Mouse (Mus musculus) E14TG2a.4 (cell line): ENCODE data around the gene Dhodh.

ENCODE experiments used
- CTCF ChIP-seq: conservative IDR thresholded peaks from 2 replicates; pipeline ENCODE4 v1.5.1; 2014; ENCODE audit warnings: low read length
- NANOG ChIP-seq: IDR thresholded peaks from 2 replicates; pipeline ENCODE4 v1.6.1; 2014; ENCODE audit warnings: borderline replicate concordance, low read length, mixed read lengths

GRCm38 (mm10) chr8:109607650-109608049 is 823 bp downstream of the Dhodh start:
- TF ChIP-seq CTCF (no peak), NANOG (no peak)
